Mouse (Mus musculus) liver, embryonic 14.5 days (tissue): ENCODE measurements around the gene Uba2.

Source experiments
- CTCF ChIP-seq: IDR thresholded peaks from 2 replicates; pipeline ENCODE4 v1.5.1; 2016; ENCODE audit warnings: antibody characterized with exemption, low read depth, control low read depth
- EP300 ChIP-seq: IDR thresholded peaks from 2 replicates; pipeline ENCODE4 v1.6.1; 2016; ENCODE audit warnings: antibody characterized with exemption, low read depth

DNA sequence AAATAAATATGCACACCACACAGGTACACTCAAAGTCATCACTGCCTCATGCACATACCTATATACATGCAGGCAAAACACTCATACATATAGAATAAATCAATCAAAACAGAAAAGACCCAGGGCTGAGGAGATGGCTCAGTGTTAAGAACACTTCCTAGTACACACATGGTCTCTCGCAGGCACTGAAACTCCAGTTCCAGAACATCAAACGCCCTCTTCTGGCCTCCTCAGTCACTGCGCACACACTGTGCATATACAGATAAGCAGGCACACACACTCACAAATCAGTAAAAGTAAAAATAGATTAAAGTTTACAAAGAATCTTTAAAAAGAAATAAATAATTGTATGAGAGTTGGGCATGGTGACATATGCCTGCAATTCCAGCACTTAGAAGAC is 43.1 kb downstream of the Uba2 start:
- TF ChIP-seq EP300 (no peak), CTCF (no peak)
